Mouse (Mus musculus) CH12.LX (cell line): ENCODE data around the gene Bcl2l14. TPM values are rescaled to one million over a fixed set of nuclear protein-coding genes. Genes with fewer than 3 reads are reported as not detected.
A peak's percentile ranks its signal among the peaks of the same experiment; 100 is the strongest.

Source experiments
- DNase-seq: peaks from one replicate; pipeline ENCODE4 v3.0.0-alpha.2; 2013; ENCODE audit errors: extremely low read depth
- H3K27ac ChIP-seq: 2 replicates; pipeline ENCODE4 v1.5.1; 2012; ENCODE audit warnings: low read depth, mild to moderate bottlenecking, control low read depth, moderate library complexity; ENCODE audit not compliant: insufficient read depth
- H3K27me3 ChIP-seq: replicated peaks from 2 replicates; pipeline ENCODE3; 2012; ENCODE audit warnings: inconsistent platforms
- H3K36me3 ChIP-seq, 2 experiments: replicated peaks in 1 of 2; 2 replicates each; pipeline versions ENCODE3 to v1.6.1; 2012; ENCODE audit warnings: inconsistent platforms in 1 of 2, low read length in 1 of 2, mild to moderate bottlenecking in 1 of 2, mixed read lengths in 1 of 2, moderate library complexity in 1 of 2; ENCODE audit not compliant: control insufficient read depth in 1 of 2, insufficient read depth in 1 of 2
- H3K4me1 ChIP-seq, 2 experiments: 2 replicates each; pipeline ENCODE4 v1.6.1; 2012; ENCODE audit warnings: inconsistent platforms in 1 of 2, moderate library complexity in 1 of 2; ENCODE audit not compliant: insufficient read depth in 2 of 2, control insufficient read depth in 1 of 2
- H3K4me2 ChIP-seq: 2 replicates; pipeline ENCODE4 v1.6.1; 2012; ENCODE audit warnings: low read depth, mild to moderate bottlenecking, control low read depth; ENCODE audit not compliant: poor library complexity, insufficient read depth, severe bottlenecking
- H3K4me3 ChIP-seq, 3 experiments: fragments of 150-350 bp in 1 of 3; sonication (generic) in 1 of 3; replicated peaks in 1 of 3; 2 replicates each; pipeline versions ENCODE3 to v1.5.1; 2011 to 2012; ENCODE audit warnings: low read depth in 2 of 3, low read length in 2 of 3, mild to moderate bottlenecking in 2 of 3, moderate library complexity in 2 of 3, control low read depth in 1 of 3, improper control_type of control experiment in 1 of 3, inconsistent platforms in 1 of 3, mixed read lengths in 1 of 3; ENCODE audit not compliant: poor library complexity in 1 of 3
- H3K79me2 ChIP-seq: replicated peaks from 2 replicates; pipeline ENCODE4 v1.6.1; 2012; ENCODE audit warnings: mild to moderate bottlenecking, moderate library complexity; ENCODE audit not compliant: control insufficient read depth, poor library complexity, insufficient read depth, severe bottlenecking; ENCODE audit errors: extremely low read depth
- H3K9ac ChIP-seq: 2 replicates; pipeline ENCODE4 v1.6.1; 2012; ENCODE audit warnings: low read depth, mild to moderate bottlenecking, control low read depth, moderate library complexity; ENCODE audit not compliant: insufficient read depth
- H3K9me3 ChIP-seq: replicated peaks from 2 replicates; pipeline ENCODE3; 2012; ENCODE audit warnings: low read length, inconsistent platforms, mixed read lengths
- BHLHE40 ChIP-seq: IDR thresholded peaks from 2 replicates; pipeline ENCODE4 v1.6.1; 2011; ENCODE audit warnings: mild to moderate bottlenecking, low read depth, low read length, improper control_type of control experiment
- CHD2 ChIP-seq: IDR thresholded peaks from 2 replicates; pipeline ENCODE4 v1.6.1; 2011; ENCODE audit warnings: low read length, improper control_type of control experiment
- EP300 ChIP-seq: IDR thresholded peaks from 2 replicates; pipeline ENCODE4 v1.6.1; 2011; ENCODE audit warnings: low read length, improper control_type of control experiment
- ETS1 ChIP-seq: conservative IDR thresholded peaks from 2 replicates; pipeline ENCODE4 v1.6.1; 2012; ENCODE audit warnings: low read depth, mild to moderate bottlenecking, inconsistent platforms, low read length, improper control_type of control experiment, moderate library complexity
- GABPA ChIP-seq: IDR thresholded peaks from 2 replicates; pipeline ENCODE4 v1.6.1; 2012; ENCODE audit warnings: low read depth, low read length, improper control_type of control experiment, inconsistent platforms; ENCODE audit not compliant: insufficient replicate concordance
- HCFC1 ChIP-seq: IDR thresholded peaks from 2 replicates; pipeline ENCODE4 v1.6.1; 2012; ENCODE audit warnings: low read depth, mild to moderate bottlenecking, inconsistent platforms, low read length, improper control_type of control experiment
- JUN ChIP-seq: IDR thresholded peaks from 2 replicates; pipeline ENCODE4 v1.6.1; 2011; ENCODE audit warnings: low read depth, mild to moderate bottlenecking, low read length, improper control_type of control experiment, moderate library complexity; ENCODE audit not compliant: insufficient read depth
- KAT2A ChIP-seq: IDR thresholded peaks from 2 replicates; pipeline ENCODE4 v1.6.1; 2012; ENCODE audit warnings: low read length, improper control_type of control experiment, inconsistent platforms; ENCODE audit not compliant: insufficient replicate concordance
- MAFK ChIP-seq: IDR thresholded peaks from 2 replicates; pipeline ENCODE4 v1.6.1; 2011; ENCODE audit warnings: low read length, improper control_type of control experiment; ENCODE audit not compliant: insufficient replicate concordance
- MAX ChIP-seq: IDR thresholded peaks from 2 replicates; pipeline ENCODE4 v1.6.1; 2011; ENCODE audit warnings: low read length, improper control_type of control experiment
- MEF2A ChIP-seq: IDR thresholded peaks from 2 replicates; pipeline ENCODE4 v1.6.1; 2014; ENCODE audit warnings: low read depth, mild to moderate bottlenecking, inconsistent platforms, low read length, improper control_type of control experiment, borderline replicate concordance
- MYC ChIP-seq: IDR thresholded peaks from 2 replicates; pipeline ENCODE4 v1.6.1; 2011; ENCODE audit warnings: low read depth, mild to moderate bottlenecking, improper control_type of control experiment, low read length
- NELFE ChIP-seq: IDR thresholded peaks from 2 replicates; pipeline ENCODE4 v1.6.1; 2011; ENCODE audit warnings: low read depth, low read length, improper control_type of control experiment
- NRF1 ChIP-seq: IDR thresholded peaks from 2 replicates; pipeline ENCODE4 v1.6.1; 2014; ENCODE audit warnings: low read depth, mild to moderate bottlenecking, inconsistent platforms, low read length, improper control_type of control experiment, moderate library complexity
- POLR2A ChIP-seq: IDR thresholded peaks from 2 replicates; pipeline ENCODE4 v1.6.1; 2011; ENCODE audit warnings: low read depth, mild to moderate bottlenecking, improper control_type of control experiment, low read length
- POLR2AphosphoS2 ChIP-seq: IDR thresholded peaks from 2 replicates; pipeline ENCODE4 v1.6.1; 2011; ENCODE audit warnings: low read depth, low read length, improper control_type of control experiment
- RAD21 ChIP-seq: IDR thresholded peaks from 2 replicates; pipeline ENCODE4 v1.6.1; 2011; ENCODE audit warnings: low read depth, mild to moderate bottlenecking, low read length, improper control_type of control experiment, moderate library complexity
- SIN3A ChIP-seq: IDR thresholded peaks from 2 replicates; pipeline ENCODE4 v1.6.1; 2012; ENCODE audit warnings: low read length, improper control_type of control experiment, inconsistent platforms
- TBP ChIP-seq: conservative IDR thresholded peaks from 2 replicates; pipeline ENCODE4 v1.6.1; 2011; ENCODE audit warnings: low read depth, low read length, improper control_type of control experiment
- TCF12 ChIP-seq: IDR thresholded peaks from 2 replicates; pipeline ENCODE4 v1.6.1; 2014; ENCODE audit warnings: low read depth, mild to moderate bottlenecking, inconsistent platforms, low read length, improper control_type of control experiment
- USF1 ChIP-seq: IDR thresholded peaks from 2 replicates; pipeline ENCODE4 v1.6.1; 2014; ENCODE audit warnings: low read depth, mild to moderate bottlenecking, inconsistent platforms, low read length, improper control_type of control experiment
- ZKSCAN1 ChIP-seq: IDR thresholded peaks from 2 replicates; pipeline ENCODE4 v1.6.1; 2012; ENCODE audit warnings: low read depth, inconsistent platforms, low read length, improper control_type of control experiment, borderline replicate concordance
- ZNF384 ChIP-seq: IDR thresholded peaks from 2 replicates; pipeline ENCODE4 v1.6.1; 2012; ENCODE audit warnings: low read depth, low read length, improper control_type of control experiment, inconsistent platforms
- dilution Hi-C: fragments of 300-500 bp; cut with MboI; formaldehyde crosslinking; loops from 2 replicates; pipeline ENCODE4 v1.14.3; 2020; ENCODE audit warnings: low sequenced_read_pairs; ENCODE audit not compliant: extremely low pct_unique_long_range_greater_than_20kb, extremely low pct_ligation_motif_present
- in situ Hi-C: fragments of 300-500 bp; cut with MboI; formaldehyde crosslinking; loops from 3 replicates; pipeline ENCODE4 v1.14.3; 2019; ENCODE audit warnings: low sequenced_read_pairs, low pct_ligation_motif_present, low pct_unique_long_range_greater_than_20kb, mixed read lengths
- polyA plus RNA-seq: library from polyadenylated mRNA; unstranded; fragments of >175 nt; gene quantifications from 2 replicates; pipeline ENCODE4 v1.2.1, GENCODE M21; 2012; ENCODE audit warnings: low read depth; ENCODE audit not compliant: insufficient read length
- total RNA-seq, 2 experiments: library from RNA; depleted of rRNA; stranded (reverse); fragments of 300-350 nt in 1 of 2; fragments of >200 nt in 1 of 2; gene quantifications; 2 replicates each; pipeline ENCODE4 v1.2.3; 2012 to 2014

Bcl2l14 gene
- total and polyA plus RNA-seq, 3 experiments, result 0.93 to 4.4 (median 3.0) TPM

- 0 out of 2 replicates have a peak, but pooled peaks have one; percentile 36 for TF ChIP-seq MYC
- no peak for TF ChIP-seq TCF12
- TF ChIP-seq TBP, result no peak
- TF ChIP-seq HCFC1, result no peak
- TF ChIP-seq JUN, result no peak
- no peak for TF ChIP-seq POLR2A
- no peak for TF ChIP-seq ZKSCAN1
- no peak for TF ChIP-seq CHD2
- no peak for TF ChIP-seq ETS1
- TF ChIP-seq RAD21, result peak; percentile 63
- no peak for TF ChIP-seq GABPA
- TF ChIP-seq MAX, result no peak
- TF ChIP-seq SIN3A, result no peak
- TF ChIP-seq NRF1, result no peak
- no peak for TF ChIP-seq USF1
These were observed 7.0 kb downstream of the Bcl2l14 start (continued) for GRCm38 (mm10) chr6:134402914-134403683.

GRCm38 (mm10) chr6:134403684-134404070 is 7.6 kb downstream of the Bcl2l14 start:
- no peak overlapping the region for H3K27ac ChIP-seq
- H3K9me3 ChIP-seq, result no peaks in the 10 kb centered on the region
- no peaks in the 10 kb centered on the region for H3K79me2 ChIP-seq
- no peaks in the 10 kb centered on the region for H3K36me3 ChIP-seq
- H3K4me1 ChIP-seq, result peaks cover 0 to 5% of the 10 kb centered on the region in 2 experiments; a peak in 1 of 4 replicates
- no peak for DNase-seq
- in situ Hi-C loops, result loop anchor here (5.0 kb wide), 1 partner anchor 446 kb away; no protein-coding TSS in a partner anchor
- TF ChIP-seq ETS1, result no peak
- no peak for TF ChIP-seq NRF1
- no peak for TF ChIP-seq MEF2A
- TF ChIP-seq CHD2, result no peak
- no peak for TF ChIP-seq KAT2A
- TF ChIP-seq MYC, result no peak
- no peak for TF ChIP-seq POLR2AphosphoS2
- TF ChIP-seq EP300, result no peak
- no peak for TF ChIP-seq USF1
- TF ChIP-seq TCF12, result no peak
- TF ChIP-seq ZNF384, result no peak
- no peak for TF ChIP-seq MAX
- no peak for TF ChIP-seq NELFE
- TF ChIP-seq BHLHE40, result no peak
- no peak for TF ChIP-seq HCFC1
- TF ChIP-seq TBP, result no peak
- TF ChIP-seq MAFK, result no peak
- TF ChIP-seq, all 38 proteins: peak for 0
- H3K4me2 ChIP-seq, result no peak overlapping the region
- H3K27me3 ChIP-seq, result no peaks in the 10 kb centered on the region
- dilution Hi-C loops, result no loop called here
- no peak overlapping the region for H3K9ac ChIP-seq
- H3K4me3 ChIP-seq, result no peak overlapping the region
